Mouse (Mus musculus) right cerebral cortex, postnatal 36 days (tissue): ENCODE results near the gene 1700056E22Rik.

Experiments used
- DNase-seq, 2 experiments: peaks; one replicate each; pipeline ENCODE4 v3.0.0; 2022; ENCODE audit warnings: low spot score in 2 of 2, mixed read lengths in 1 of 2

The 1700056E22Rik gene

DNA sequence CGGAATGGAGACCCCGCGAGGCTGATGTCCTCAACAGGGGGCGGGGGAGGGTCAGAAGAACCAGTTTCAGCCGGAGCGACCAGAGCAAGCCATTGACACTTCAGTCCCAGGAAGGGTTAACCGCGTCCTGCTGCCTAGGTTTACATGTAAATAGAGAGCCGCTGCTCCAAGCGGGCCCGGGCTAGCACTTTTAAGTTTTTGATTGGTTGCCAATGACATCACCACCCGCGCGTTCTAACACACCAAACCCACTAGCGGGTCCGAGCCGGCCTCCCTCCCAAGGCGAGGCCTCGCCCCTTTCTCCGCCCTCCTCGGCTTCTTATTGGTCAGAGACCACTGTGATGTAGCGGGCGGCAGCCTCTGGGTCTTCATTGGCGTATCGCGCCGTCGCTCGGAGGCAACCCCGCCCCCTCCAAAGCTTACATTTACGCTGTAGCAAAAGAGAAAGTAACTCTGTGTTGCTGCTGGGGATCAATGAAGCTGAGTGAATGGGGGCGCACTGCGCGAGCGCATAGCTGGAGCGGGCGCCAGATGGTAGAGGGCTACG lies at the start of gene 1700056E22Rik:
TSS of gene 1700056E22Rik (minus strand) at position 291 of the 547 bp plus-strand sequence.
- peak; percentile 98 for DNase-seq

- DNase-seq, result no peak
Measured at GRCm38 (mm10) chr1:184083166-184083565, 49.1 kb upstream of the 1700056E22Rik start.

DNA sequence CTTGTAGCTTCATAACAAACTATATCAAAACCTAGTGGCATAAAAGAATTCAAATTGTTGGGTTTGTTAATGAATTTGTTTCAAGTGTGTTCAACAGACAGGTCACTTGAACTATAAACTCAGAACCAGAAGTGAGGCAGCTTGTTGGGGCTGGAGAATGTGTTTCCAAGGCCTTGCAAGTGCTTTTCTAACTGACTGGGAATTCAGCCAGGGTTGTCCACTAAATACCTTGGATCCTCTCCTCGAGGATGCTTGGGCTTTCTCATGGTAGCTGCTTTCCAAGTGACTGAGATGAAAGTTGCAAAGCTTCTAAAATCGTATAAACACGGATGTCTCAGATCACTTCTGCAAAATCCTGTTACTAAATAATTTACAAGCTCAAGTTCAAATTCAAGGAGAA lies 48.6 kb upstream of the 1700056E22Rik start:
- DNase-seq, result no peak

- no peak for DNase-seq
Measured at GRCm38 (mm10) chr1:184079304-184079703, 45.2 kb upstream of the 1700056E22Rik start.

DNA sequence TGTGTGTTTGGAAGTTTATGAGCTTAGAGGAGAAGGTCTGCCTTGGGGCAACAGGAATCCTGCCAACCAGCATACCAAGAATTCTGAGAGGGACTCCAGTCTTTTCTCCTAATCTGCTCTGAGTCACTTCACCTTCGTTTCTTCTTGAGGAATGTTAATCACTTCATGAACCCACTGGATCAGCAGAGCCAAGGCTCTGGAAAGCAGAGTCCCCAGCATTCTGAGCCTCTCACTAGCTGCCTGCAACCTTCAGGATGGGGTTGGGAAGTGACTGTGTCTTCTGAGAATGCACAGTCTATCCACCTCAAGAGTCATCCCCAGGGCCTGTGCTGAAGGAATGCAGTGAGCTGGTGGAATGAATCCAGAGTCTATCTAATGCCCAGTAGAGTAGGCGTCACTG lies 42.7 kb upstream of the 1700056E22Rik start:
- no peak for DNase-seq

GRCm38 (mm10) chr1:184076065-184076464 lies 42.0 kb upstream of the 1700056E22Rik start:
- DNase-seq, result no peak

DNA sequence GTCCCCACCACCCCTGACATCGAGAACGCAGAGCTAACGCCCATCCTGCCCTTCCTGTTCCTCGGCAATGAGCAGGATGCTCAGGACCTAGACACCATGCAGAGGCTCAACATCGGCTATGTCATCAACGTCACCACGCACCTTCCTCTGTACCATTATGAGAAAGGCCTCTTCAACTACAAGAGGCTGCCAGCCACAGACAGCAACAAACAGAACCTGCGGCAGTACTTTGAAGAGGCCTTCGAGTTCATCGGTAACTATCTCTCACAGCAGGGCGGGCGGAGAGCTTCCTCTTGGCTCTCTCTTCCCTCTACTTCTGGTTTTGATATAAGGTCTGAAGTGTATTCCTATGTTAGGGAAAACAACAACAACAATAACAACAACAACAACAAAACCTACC lies 34.9 kb upstream of the 1700056E22Rik start:
- no peak for DNase-seq

DNA sequence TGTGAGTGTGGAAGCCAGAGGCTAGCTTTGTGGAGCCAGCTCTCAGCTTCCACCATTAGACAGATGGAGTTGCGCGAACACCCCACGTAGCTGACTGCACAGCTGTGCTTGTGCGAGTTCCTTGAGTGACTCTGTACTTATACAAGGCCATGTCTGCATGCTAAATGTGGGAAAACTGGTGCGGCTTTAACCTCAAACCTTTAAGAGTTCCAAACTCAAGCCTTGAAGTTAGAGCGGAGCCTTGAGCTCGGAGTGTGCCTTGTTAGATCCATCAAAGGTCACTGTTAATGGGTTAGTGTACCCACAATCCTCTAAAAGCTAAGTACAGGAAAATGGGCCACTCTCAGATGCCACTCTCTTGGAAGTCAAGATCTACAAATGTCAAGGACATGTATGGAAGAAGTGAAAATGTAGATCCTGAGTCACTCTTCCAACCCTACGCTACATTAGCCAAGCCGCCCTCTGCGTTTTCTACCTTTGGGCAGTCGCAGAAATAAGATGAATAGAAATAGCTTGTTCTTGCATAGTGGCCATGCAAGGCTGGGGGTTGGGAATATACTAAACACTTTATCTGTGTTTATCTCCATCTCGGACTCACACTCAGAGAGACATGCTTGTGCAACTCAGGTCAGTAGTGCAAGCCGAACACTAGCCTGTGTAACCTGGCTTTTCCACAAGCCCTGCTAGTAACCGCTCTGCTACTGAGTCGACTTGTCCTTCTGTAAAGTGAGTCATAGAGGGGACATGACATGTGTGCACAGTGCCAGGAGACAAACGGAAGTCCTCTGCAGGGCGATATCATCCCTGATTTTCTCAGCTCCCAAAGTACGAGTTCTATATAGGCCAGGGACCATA lies 33.8 kb upstream of the 1700056E22Rik start:
- DNase-seq, result no peak

- no peak for DNase-seq
Measured at GRCm38 (mm10) chr1:184066460-184067287, 32.6 kb upstream of the 1700056E22Rik start.

GRCm38 (mm10) chr1:184065589-184066361 lies 31.7 kb upstream of the 1700056E22Rik start:
- no peak for DNase-seq

DNA sequence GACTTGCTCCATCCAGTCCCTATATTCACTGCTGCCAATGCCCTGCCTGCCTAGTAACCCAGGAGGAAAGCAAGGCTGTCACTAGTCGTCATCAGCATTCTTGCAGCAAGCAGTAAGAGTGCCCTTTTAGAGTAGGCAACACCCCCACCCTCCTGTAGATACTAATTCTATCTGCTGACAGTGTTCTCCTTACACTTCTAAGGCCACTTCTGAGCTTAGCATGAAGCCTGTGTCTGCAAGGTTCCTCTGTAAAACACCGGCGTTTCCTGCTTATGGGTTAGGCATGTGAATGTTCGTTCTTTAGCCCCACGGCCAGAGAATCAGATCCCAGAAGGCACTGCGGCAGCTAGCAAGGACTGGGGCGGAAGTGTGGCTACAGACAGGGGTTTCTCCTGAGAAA lies 30.2 kb upstream of the 1700056E22Rik start:
- no peak for DNase-seq

GRCm38 (mm10) chr1:184061901-184062300 lies 27.8 kb upstream of the 1700056E22Rik start:
- DNase-seq, result no peak

DNA sequence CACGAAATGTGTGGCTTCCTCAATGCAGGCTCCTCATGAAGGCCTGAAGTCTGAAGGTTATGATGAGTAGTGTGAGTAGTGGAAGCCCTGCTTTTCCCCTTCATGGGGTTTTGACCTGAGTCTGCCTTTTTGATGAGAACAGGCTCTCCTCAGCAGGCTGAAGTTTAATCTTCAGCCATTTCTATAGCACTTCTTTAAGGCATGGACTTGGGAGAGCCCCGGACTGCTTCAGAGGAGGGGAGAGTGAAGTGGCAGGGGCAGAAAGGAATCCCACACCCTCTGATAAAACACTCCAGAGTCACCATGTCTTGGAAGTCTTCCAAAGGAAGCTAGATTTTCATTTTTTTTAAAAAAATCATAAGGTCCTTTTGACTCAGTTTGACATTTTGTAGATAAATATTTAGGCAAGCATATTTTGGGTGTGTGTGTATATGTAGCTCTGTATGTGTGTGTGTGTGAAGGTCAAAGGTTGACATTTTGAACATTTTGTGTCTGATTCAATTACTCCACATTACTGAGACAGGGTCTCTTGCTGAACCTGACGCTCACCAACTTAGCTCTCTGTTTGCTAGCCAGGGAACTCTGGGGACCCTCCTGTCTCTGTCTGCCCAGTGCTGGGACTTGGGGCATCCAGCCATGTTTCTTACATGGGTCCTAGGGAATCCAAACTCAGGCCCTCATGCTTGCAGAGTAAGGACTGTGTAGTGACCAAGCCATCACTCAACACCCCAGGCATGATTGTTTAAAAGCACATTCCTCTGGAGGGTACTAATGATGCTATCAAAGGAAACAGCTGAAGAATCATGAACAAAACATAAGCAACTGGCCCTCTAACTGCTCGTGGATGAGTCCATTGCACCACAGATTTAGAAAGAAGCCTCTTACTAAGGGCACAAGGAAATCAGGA lies 27.0 kb upstream of the 1700056E22Rik start:
- no peak for DNase-seq

DNA sequence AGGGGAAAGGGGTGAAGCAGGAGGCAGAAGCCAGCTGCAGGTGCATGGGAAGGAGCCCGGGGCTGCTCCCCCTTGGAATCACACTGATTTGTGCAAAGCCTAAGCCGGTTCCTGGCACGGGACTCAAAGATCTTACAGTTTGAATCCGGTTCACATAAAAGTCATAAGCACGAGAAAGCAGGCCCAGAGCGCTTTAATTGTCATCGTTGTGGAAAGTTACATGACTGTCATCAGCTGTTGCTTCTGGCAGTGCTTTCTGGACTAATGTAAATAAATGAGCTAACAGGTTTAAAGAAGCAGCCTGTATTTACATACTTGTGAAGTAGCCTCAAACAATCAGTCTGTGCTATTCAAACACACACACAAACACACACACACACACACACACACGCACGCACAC lies 26.3 kb upstream of the 1700056E22Rik start:
- DNase-seq, result no peak

DNA sequence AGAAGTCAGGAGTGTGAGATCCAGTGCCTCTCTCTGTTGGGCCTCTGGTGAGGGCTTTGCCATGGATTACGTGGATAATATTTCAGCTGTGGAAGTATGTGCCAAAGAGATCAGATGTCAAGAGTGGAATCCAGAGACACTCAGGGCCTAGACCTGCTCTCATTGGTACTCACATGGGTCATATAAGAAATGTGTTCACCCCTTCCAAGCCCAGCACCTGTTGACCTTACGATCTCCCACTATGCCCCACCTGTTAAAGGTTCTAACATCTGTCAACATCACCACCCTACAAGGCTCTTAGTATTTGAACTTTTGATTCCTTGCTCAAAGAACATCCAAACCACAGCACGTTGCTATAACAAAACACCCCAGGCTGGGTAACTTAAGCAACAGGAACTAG lies 25.7 kb upstream of the 1700056E22Rik start:
- DNase-seq, result no peak

DNA sequence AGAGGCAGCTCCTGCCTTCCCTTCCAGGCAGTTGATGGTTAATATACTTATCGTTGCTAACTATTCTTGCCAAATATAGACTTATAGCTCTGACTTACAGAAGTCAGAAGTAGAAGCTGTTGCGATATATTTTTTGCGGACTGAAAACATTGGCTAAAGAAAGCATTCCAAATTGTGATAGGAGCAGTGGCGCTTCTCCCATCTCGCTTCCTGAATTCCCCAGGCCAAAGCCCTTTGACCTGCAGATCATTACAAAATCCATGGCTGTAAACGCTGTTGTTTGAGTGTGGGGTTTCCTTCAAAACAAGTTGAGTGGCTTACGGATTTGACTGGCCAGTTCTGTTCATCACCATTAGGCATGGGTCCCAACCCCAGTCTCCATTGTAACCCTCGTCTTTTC lies 24.1 kb upstream of the 1700056E22Rik start:
- DNase-seq, result no peak

DNA sequence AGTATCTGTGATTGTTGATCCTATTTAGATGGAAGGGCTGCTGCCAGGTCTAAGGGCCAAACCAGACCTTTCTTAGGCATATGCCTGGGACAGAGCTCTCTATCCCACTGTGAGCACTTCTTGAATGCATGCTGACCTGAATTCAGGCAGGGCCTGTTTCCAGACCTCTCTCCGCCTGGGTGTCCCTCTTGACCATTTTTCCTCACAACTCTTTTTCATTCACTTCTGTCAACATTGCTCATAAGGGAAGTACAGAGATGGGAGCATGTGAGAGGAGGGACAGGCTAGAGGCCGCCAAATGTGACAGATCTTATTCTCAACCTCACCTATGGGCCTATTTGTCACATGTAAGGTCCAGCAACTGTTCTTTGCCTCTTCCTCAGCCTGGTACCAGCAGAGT lies 20.1 kb upstream of the 1700056E22Rik start:
- DNase-seq, result no peak

GRCm38 (mm10) chr1:184053711-184054110 lies 19.6 kb upstream of the 1700056E22Rik start:
- no peak for DNase-seq

DNA sequence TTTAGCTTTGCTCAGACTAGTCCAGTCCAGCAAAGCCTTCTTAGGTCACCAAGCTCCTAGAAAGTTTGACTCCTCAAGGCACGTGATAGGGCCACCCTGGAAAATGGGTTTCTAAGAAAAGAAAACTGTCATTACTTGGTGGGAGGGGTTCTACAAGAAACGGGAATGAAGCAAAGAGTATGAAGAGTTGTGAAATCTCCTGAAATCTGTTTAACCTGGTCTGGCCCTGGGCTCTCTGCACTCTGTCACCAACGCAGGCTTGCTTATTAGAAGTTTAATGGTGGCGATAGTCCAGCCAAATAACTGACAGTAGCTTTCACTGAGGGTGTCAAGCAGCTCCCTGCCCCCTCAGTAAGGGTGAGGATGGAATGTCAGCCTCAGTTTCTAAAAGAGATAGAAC lies 19.0 kb upstream of the 1700056E22Rik start:
- DNase-seq, result no peak

GRCm38 (mm10) chr1:184052331-184052730 lies 18.2 kb upstream of the 1700056E22Rik start:
- no peak for DNase-seq

DNA sequence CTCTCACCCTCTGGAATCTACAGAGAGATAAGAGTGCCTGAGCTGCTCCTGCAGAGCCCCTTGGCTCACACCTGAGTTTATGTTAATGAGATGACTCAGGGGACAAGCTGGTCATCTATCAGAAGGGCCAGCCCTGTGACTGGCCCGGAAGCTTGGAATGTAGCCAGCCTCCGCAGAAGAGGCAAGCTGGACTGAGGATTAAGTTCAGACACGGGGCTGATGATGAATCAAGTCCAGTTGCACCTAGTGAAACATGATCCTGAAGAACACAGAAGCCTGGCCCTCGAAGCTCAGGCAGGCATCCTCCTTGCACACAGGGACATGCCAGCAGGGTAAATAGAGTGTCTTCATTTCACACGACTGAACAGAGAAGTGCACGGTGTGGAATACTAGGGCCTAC lies 17.7 kb upstream of the 1700056E22Rik start:
- DNase-seq, result no peak
